Mouse (Mus musculus) G1E-ER4 (cell line): ENCODE results near the gene Stt3a. TPM values are rescaled to one million over a fixed set of nuclear protein-coding genes. Genes with fewer than 3 reads are reported as not detected.

ENCODE experiments used
- GATA1 ChIP-seq: IDR thresholded peaks from one replicate; pipeline ENCODE4 v1.8.0; 2012; ENCODE audit warnings: low read length, inconsistent platforms
- polyA plus RNA-seq: library from polyadenylated mRNA; stranded (reverse); fragments of >175 nt; gene quantifications from 2 replicates; pipeline ENCODE4 v1.2.3, GENCODE M21; 2012

The Stt3a gene
- 2.9 and 3.6 TPM in 2 replicates for polyA plus RNA-seq

GRCm38 (mm10) chr9:36767203-36768143, at the start of gene Stt3a:
Gene Stt3a (minus strand): TSS chr9:36767679.
- TF ChIP-seq GATA1: no peak

GRCm38 (mm10) chr9:36814486-36814885, 47.0 kb upstream of the Stt3a start:
- TF ChIP-seq GATA1: no peak

- TF ChIP-seq GATA1: no peak
Measured at GRCm38 (mm10) chr9:36808126-36808785, 40.8 kb upstream of the Stt3a start.

DNA sequence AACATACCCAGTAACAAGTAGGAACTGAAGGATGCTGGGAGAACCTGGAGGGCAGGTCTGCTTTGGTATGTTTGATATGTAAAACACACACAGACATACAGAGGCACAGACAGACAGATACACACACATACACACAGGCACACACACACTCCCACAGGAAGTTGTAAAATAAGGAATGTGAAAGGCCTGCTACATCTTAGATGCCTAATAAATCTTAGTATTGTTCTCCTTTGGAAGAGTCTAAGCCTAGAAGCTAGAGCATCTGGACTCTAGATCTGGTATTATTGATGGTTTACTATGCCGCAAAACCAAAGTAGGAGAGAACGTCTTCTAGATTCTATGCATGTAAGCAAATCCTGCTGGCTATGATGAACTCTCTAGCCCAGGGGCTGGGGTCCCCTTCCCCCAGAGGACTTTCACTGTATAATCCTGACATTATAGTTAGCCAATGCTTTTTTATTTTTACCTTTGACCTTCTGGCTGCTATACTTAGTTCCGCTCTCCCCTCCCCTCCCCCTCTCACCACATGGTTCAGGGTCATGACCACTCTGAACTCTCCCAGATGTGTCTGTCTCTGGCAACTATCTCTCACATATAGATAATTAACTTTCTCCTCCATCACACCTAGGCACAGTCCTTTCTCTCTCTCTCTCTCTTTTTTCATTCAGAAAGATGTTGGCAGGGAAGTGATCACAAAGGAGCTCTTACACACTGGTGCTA, 37.9 kb upstream of the Stt3a start:
- TF ChIP-seq GATA1: no peak

GRCm38 (mm10) chr9:36803926-36804325, 36.4 kb upstream of the Stt3a start:
- TF ChIP-seq GATA1: no peak

DNA sequence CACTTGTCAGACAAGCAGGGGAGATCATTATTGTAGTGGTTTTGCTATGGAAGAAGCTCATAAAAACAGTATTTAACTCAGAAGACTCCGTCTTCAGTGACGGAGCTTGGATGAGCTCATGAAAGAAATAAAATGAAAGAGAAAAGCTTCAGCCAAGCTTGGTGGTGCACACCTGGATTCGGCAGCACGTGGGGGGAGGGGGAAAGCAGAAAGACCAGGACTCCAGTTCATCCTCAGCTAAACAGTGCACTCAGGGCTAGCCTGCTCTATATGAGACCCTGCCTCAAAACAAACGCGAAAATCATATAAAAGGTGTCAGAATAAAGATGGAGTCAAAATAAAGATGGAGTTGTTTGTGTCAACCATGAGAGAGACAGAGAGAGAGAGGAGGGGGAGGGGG, 35.9 kb upstream of the Stt3a start:
- no peak for TF ChIP-seq GATA1

GRCm38 (mm10) chr9:36802951-36803350, 35.5 kb upstream of the Stt3a start:
- TF ChIP-seq GATA1: no peak

DNA sequence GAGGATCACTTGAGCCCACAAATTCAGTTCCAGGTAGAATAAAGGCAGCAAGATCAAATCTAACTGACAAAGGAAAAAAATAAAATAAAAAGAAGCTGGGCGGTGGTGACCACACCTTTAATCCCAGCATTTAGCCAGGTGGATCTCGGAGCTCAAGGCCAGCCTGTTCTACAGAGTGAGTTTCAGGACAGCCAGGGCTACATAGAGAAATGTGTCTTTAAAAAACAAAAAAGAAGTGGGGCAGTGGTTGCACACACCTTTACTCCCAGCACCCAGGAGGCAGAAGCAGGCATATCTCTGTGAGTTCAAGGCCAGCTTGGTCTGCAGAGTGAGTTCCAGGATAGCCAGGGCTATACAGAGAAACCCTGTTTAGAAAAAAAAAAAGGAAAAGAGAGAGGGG, 34.5 kb upstream of the Stt3a start:
- no peak for TF ChIP-seq GATA1

GRCm38 (mm10) chr9:36796781-36797555, 29.5 kb upstream of the Stt3a start, which contains the start of gene Ei24:
Gene Ei24 (minus strand): TSS chr9:36797393.
- no peak for TF ChIP-seq GATA1

- no peak for TF ChIP-seq GATA1
Measured at GRCm38 (mm10) chr9:36796224-36796623, 28.7 kb upstream of the Stt3a start.

- TF ChIP-seq GATA1: no peak
Measured at GRCm38 (mm10) chr9:36795556-36795955, 28.1 kb upstream of the Stt3a start.

DNA sequence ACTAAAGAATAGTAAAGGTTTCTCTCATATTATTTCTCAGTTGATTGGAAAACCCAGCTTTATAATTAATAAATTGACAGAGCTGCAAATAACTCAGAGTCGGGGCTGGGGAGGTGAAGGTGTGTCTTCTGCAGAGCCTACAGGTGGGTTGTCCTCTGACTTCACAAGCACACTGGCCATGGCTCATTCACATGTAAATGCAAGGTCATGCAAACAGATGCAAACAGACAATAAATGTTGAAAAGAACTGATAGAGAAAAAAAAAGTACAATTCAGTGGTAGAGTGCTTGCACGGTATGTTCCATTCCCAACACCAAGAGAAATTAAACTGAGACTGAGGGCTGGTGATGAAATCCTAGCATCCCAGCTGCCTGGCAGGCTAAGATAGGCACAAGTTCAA, 27.0 kb upstream of the Stt3a start:
- no peak for TF ChIP-seq GATA1

- TF ChIP-seq GATA1: no peak
Measured at GRCm38 (mm10) chr9:36792191-36792590, 24.7 kb upstream of the Stt3a start.

- no peak for TF ChIP-seq GATA1
Measured at GRCm38 (mm10) chr9:36783921-36784320, 16.4 kb upstream of the Stt3a start.

DNA sequence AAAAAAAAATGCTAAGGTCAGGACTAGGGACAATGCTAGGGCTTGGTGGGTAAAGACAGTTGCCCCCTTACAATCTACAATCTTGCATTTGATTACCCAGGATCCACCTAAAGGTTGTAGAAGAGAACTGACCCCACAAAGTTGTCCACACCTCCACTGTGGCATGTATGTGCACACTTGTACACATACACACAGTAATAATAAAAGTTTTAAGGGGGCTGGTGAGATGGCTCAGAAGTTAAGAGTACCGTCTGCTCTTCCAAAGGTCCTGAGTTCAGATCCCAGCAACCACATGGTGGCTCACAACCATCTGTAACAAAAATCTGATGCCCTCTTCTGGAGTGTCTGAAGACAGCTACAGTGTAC, 1.6 kb upstream of the Stt3a start:
- TF ChIP-seq GATA1: no peak
